Mouse (Mus musculus): ENCODE measurements around the gene C1rl. TPM values are rescaled to one million over a fixed set of nuclear protein-coding genes. Genes with fewer than 3 reads are reported as not detected.
A peak's percentile ranks its signal among the peaks of the same experiment; 100 is the strongest.

The C1rl gene
- polyA plus RNA-seq, 1 experiment, result 0.79 TPM

DNA sequence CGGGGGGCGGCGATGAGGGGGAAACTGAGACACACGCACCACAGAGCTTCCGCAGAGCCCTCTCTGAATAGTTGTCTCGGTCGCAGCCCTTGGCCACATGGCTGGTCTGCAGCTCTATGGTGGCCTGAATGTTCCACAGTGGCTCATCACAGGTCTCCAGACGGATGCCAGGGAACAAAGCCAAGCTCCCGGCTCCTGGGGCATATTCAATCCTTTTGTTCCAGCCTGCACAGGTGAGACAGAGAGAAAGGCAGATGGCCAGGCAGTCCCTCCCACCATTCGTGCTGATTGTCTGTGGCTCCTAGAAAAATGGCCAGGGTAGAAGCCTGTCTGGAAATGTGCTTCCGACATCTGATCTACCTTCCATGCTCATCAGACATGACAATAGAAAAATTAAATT, 34.4 kb upstream of the C1rl start:
- no peaks in the 10 kb centered on the region for H3K27me3 ChIP-seq (ENCODE audit: control insufficient read depth, insufficient read depth, low read length, poor library complexity, severe bottlenecking)
- TF ChIP-seq CTCF (IDR thresholded peaks at IDR 0.05; ENCODE audit: low read depth, low read length) (no peak), EP300 (IDR thresholded peaks at IDR 0.05; ENCODE audit: insufficient read depth, low read depth, low read length) (no peak), POLR2A (IDR thresholded peaks at IDR 0.05; ENCODE audit: insufficient read depth, low read length) (no peak)

DNA sequence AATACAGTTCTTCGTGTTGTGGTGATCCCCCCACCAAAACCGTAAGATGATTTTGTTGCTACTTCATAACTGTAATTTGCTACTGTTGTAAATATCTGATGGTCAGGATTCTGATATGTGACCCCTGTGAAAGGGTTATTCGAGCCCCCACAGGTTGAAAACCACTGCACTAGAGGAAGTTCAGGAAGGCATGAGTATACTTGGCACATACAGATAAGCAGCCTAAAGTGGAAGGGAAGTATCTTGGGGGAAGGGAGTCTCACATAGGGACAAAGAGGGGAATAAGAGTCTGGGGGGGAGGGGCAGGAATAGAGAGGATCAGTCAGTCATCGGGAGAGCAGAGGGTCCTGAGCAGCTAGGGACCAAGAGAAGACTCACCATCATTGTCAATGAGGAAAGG, 33.5 kb upstream of the C1rl start:
- H3K9me3 ChIP-seq (replicated peaks; ENCODE audit: control insufficient read depth, insufficient read depth, low read length, poor library complexity, severe bottlenecking), result no peaks in the 10 kb centered on the region
- peaks cover 3% of the 10 kb centered on the region for H3K4me1 ChIP-seq (ENCODE audit: control insufficient read depth, insufficient read depth, low read length)
- no peaks in the 10 kb centered on the region for H3K27me3 ChIP-seq (ENCODE audit: control insufficient read depth, insufficient read depth, low read length, poor library complexity, severe bottlenecking)
- no peak overlapping the region for H3K9ac ChIP-seq (ENCODE audit: low read depth, poor library complexity, severe bottlenecking)
- H3K4me3 ChIP-seq (ENCODE audit: low read depth, low read length), result no peak overlapping the region
- H3K27ac ChIP-seq (ENCODE audit: insufficient read depth, low read length), result no peak overlapping the region
- no peaks in the 10 kb centered on the region for H3K36me3 ChIP-seq (ENCODE audit: control insufficient read depth, insufficient read depth, low read length, poor library complexity, severe bottlenecking)
- TF ChIP-seq EP300 (IDR thresholded peaks at IDR 0.05; ENCODE audit: insufficient read depth, low read depth, low read length), result no peak
- TF ChIP-seq POLR2A (IDR thresholded peaks at IDR 0.05; ENCODE audit: insufficient read depth, low read length), result no peak
- TF ChIP-seq CTCF (IDR thresholded peaks at IDR 0.05; ENCODE audit: low read depth, low read length), result no peak

More for the DNA sequence above, 34.4 kb upstream of the C1rl start:
- Histone ChIP-seq H3K4me3 (ENCODE audit: low read depth, low read length) (no peak overlapping the region), H3K36me3 (ENCODE audit: control insufficient read depth, insufficient read depth, low read length, poor library complexity, severe bottlenecking) (no peaks in the 10 kb centered on the region), H3K27ac (ENCODE audit: insufficient read depth, low read length) (no peak overlapping the region), H3K9ac (ENCODE audit: low read depth, poor library complexity, severe bottlenecking) (no peak overlapping the region), H3K4me1 (ENCODE audit: control insufficient read depth, insufficient read depth, low read length) (peaks cover 3% of the 10 kb centered on the region), H3K9me3 (replicated peaks; ENCODE audit: control insufficient read depth, insufficient read depth, low read length, poor library complexity, severe bottlenecking) (no peaks in the 10 kb centered on the region)

DNA sequence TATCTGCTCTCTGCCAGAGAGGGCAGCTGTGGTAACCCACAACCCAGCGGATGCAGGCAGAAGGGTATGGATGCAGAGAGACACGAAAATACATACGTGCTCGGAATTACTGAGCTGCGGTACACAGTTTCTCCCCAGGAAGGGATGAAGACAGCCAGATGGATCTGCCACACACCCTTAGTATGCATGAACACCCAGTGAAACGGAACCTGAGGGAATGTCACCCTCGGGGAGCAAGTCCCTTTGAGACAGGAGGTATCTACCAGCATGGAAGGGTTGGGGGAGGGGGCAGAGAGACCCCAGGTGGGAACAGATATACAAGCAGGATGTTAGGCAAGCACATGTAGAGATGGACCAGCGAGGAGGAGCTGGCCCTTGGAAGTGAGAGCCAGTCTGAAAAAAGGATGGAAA, 29.0 kb upstream of the C1rl start:
- H3K9ac ChIP-seq (ENCODE audit: low read depth, poor library complexity, severe bottlenecking), result peak overlapping the region; percentile 49
- no peaks in the 10 kb centered on the region for H3K36me3 ChIP-seq (ENCODE audit: control insufficient read depth, insufficient read depth, low read length, poor library complexity, severe bottlenecking)
- no peaks in the 10 kb centered on the region for H3K27me3 ChIP-seq (ENCODE audit: control insufficient read depth, insufficient read depth, low read length, poor library complexity, severe bottlenecking)
- H3K9me3 ChIP-seq (replicated peaks; ENCODE audit: control insufficient read depth, insufficient read depth, low read length, poor library complexity, severe bottlenecking), result no peaks in the 10 kb centered on the region
- H3K4me1 ChIP-seq (ENCODE audit: control insufficient read depth, insufficient read depth, low read length), result no peaks in the 10 kb centered on the region
- peak overlapping the region; percentile 70 for H3K4me3 ChIP-seq (ENCODE audit: low read depth, low read length)
- TF ChIP-seq POLR2A (IDR thresholded peaks at IDR 0.05; ENCODE audit: insufficient read depth, low read length), result no peak
- TF ChIP-seq CTCF (IDR thresholded peaks at IDR 0.05; ENCODE audit: low read depth, low read length), result no peak
- TF ChIP-seq EP300 (IDR thresholded peaks at IDR 0.05; ENCODE audit: insufficient read depth, low read depth, low read length), result no peak
- no peak overlapping the region for H3K27ac ChIP-seq (ENCODE audit: insufficient read depth, low read length)

DNA sequence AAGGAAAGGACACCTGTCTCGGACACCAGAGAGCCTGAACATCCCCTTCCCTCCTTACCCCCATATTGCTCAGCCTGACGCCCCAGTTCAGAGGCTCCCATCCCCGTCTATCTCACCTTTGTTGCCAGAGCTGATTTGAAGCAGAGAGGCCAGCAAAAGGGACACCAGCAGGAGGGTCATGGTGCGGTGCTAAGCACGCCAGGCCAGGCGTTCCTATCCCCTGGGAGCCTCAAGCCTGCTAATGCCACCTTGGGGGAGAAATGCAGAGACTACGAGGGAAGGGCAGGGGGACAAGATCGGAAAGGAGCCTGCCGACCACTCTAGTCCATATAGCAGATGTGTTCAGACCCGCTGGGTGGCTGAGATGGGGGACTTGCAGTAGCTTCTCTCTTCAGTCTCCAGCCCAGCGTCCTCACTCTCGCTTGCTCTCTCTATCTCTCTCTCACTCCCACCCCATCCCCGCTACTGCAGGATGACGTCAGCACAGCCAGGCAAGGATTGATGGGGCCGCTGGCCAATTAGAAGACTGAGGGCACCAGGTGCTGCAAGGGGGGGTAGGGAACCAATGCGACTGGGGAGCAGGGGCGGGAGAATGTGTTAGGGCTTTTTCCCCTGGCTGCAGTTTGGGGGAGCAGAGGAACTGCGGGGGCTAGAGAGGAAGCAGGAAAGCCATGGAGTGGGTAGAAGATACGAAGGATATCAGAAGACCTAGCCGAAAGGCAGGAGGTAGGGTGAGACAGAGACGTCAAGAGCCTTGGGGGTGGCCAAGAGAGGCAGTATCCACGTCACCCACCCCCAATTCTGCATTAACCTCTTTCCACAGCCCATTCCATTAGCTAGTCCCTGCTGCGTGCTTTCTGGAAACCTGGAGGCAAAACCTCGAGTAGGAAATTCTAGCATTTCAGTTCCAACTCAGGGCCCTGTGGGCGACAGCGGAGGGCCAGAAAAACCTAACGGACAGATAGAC, 28.3 kb upstream of the C1rl start, which contains the start of gene Clstn3:
TSS of gene Clstn3 (minus strand) at position 490 of the 967 bp plus-strand sequence.
- Histone ChIP-seq H3K36me3 (ENCODE audit: control insufficient read depth, insufficient read depth, low read length, poor library complexity, severe bottlenecking) (no peaks in the 10 kb centered on the region), H3K27me3 (ENCODE audit: control insufficient read depth, insufficient read depth, low read length, poor library complexity, severe bottlenecking) (no peaks in the 10 kb centered on the region), H3K4me1 (ENCODE audit: control insufficient read depth, insufficient read depth, low read length) (no peaks in the 10 kb centered on the region), H3K9me3 (replicated peaks; ENCODE audit: control insufficient read depth, insufficient read depth, low read length, poor library complexity, severe bottlenecking) (no peaks in the 10 kb centered on the region), H3K4me3 (ENCODE audit: low read depth, low read length) (peak within 1 kb of the TSS; percentile 70), H3K27ac (ENCODE audit: insufficient read depth, low read length) (no peak within 1 kb of the TSS), H3K9ac (ENCODE audit: low read depth, poor library complexity, severe bottlenecking) (peak within 1 kb of the TSS; percentile 49)
- TF ChIP-seq POLR2A (IDR thresholded peaks at IDR 0.05; ENCODE audit: insufficient read depth, low read length), result peak; percentile 39
- TF ChIP-seq CTCF (IDR thresholded peaks at IDR 0.05; ENCODE audit: low read depth, low read length), result no peak
- no peak for TF ChIP-seq EP300 (IDR thresholded peaks at IDR 0.05; ENCODE audit: insufficient read depth, low read depth, low read length)

DNA sequence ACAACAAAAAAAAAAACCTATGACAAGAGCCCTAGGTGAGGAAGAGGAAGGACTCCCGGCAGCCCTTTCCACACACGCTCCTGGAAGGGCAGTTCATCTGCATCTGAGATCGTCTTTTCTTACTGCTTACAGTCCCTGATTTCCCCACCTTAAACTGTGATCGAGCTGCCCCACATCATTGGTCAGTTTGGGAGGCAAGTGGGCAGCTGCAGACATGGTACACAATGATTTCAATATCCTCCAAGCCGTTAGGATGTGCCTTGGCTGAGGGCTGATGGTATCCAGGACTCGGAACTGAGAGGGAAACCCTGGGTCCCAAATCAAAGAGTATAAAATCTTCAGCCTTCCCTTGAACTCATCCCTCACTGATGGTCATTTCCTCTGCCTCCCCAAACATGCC, 27.6 kb upstream of the C1rl start:
- Histone ChIP-seq H3K4me1 (ENCODE audit: control insufficient read depth, insufficient read depth, low read length) (no peaks in the 10 kb centered on the region), H3K9me3 (replicated peaks; ENCODE audit: control insufficient read depth, insufficient read depth, low read length, poor library complexity, severe bottlenecking) (no peaks in the 10 kb centered on the region), H3K36me3 (ENCODE audit: control insufficient read depth, insufficient read depth, low read length, poor library complexity, severe bottlenecking) (no peaks in the 10 kb centered on the region), H3K27me3 (ENCODE audit: control insufficient read depth, insufficient read depth, low read length, poor library complexity, severe bottlenecking) (no peaks in the 10 kb centered on the region), H3K4me3 (ENCODE audit: low read depth, low read length) (peak overlapping the region; percentile 65), H3K27ac (ENCODE audit: insufficient read depth, low read length) (no peak overlapping the region), H3K9ac (ENCODE audit: low read depth, poor library complexity, severe bottlenecking) (peak overlapping the region; percentile 49)
- TF ChIP-seq POLR2A (IDR thresholded peaks at IDR 0.05; ENCODE audit: insufficient read depth, low read length), result no peak
- no peak for TF ChIP-seq EP300 (IDR thresholded peaks at IDR 0.05; ENCODE audit: insufficient read depth, low read depth, low read length)
- TF ChIP-seq CTCF (IDR thresholded peaks at IDR 0.05; ENCODE audit: low read depth, low read length), result no peak

DNA sequence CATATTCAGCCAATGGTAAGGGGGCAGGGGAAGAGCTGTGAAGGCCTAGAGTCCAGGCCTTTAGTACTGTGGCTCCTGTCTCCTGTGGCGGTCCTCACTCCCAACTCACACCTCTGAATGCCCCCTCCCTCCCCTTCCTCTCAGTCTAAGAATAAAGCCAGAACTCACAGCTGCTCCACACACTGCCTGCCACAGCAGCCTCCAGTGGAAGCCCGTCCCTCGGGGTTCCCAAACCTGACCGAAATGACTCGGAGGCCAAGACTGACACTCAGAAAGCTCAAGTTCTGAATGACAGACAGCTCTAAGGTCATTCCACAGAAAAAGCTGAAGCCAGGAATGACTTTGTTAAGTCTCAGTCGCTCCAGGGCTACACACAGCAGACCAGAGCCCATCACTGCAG, 27.2 kb upstream of the C1rl start:
- no peaks in the 10 kb centered on the region for H3K9me3 ChIP-seq (replicated peaks; ENCODE audit: control insufficient read depth, insufficient read depth, low read length, poor library complexity, severe bottlenecking)
- no peak overlapping the region for H3K27ac ChIP-seq (ENCODE audit: insufficient read depth, low read length)
- TF ChIP-seq EP300 (IDR thresholded peaks at IDR 0.05; ENCODE audit: insufficient read depth, low read depth, low read length), result no peak
- no peak for TF ChIP-seq POLR2A (IDR thresholded peaks at IDR 0.05; ENCODE audit: insufficient read depth, low read length)
- TF ChIP-seq CTCF (IDR thresholded peaks at IDR 0.05; ENCODE audit: low read depth, low read length), result no peak
- no peaks in the 10 kb centered on the region for H3K36me3 ChIP-seq (ENCODE audit: control insufficient read depth, insufficient read depth, low read length, poor library complexity, severe bottlenecking)
- H3K4me1 ChIP-seq (ENCODE audit: control insufficient read depth, insufficient read depth, low read length), result no peaks in the 10 kb centered on the region
- no peak overlapping the region for H3K4me3 ChIP-seq (ENCODE audit: low read depth, low read length)
- peak overlapping the region; percentile 49; the same call in 1 of the 2 replicates for H3K9ac ChIP-seq (ENCODE audit: low read depth, poor library complexity, severe bottlenecking)
- H3K27me3 ChIP-seq (ENCODE audit: control insufficient read depth, insufficient read depth, low read length, poor library complexity, severe bottlenecking), result no peaks in the 10 kb centered on the region

All from ES-Bruce4 (cell line).